Mouse (Mus musculus): ENCODE measurements around the gene Cdc42ep2. TPM values are rescaled to one million over a fixed set of nuclear protein-coding genes. Genes with fewer than 3 reads are reported as not detected.
A peak's percentile ranks its signal among the peaks of the same experiment; 100 is the strongest.

Cdc42ep2 gene
- total RNA-seq, 1 experiment = 0.76 TPM

- Histone ChIP-seq H3K4me1 (ENCODE audit: control insufficient read depth in 2 of 2, insufficient read depth in 2 of 2, low read length in 2 of 2, poor library complexity in 1 of 2) (peaks cover 5% of the 10 kb centered on the region in 2 experiments; a peak in 2 of 4 replicates), H3K9me3 (ENCODE audit: control insufficient read depth, insufficient read depth, low read depth, low read length) (no peaks in the 10 kb centered on the region), H3K27ac (ENCODE audit: insufficient read depth, low read depth, low read length, poor library complexity, severe bottlenecking) (no peak overlapping the region), H3K36me3 (ENCODE audit: control insufficient read depth, insufficient read depth, low read length, poor library complexity, severe bottlenecking) (peaks cover 8% of the 10 kb centered on the region; the same call in 1 of the 2 replicates), H3K4me3 (ENCODE audit: insufficient read depth in 1 of 2, low read depth in 1 of 2, low read length in 2 of 2, poor library complexity in 1 of 2, severe bottlenecking in 1 of 2) (peak overlapping the region; percentile 77 to 81; a peak in 3 of 4 replicates), H3K9ac (ENCODE audit: insufficient read depth, low read depth, low read length, poor library complexity, severe bottlenecking) (peak overlapping the region; percentile 78; the same call in 1 of the 2 replicates)
- TF ChIP-seq CHD2 (IDR thresholded peaks at IDR 0.05; ENCODE audit: low read depth, low read length) (no peak), ZNF384 (IDR thresholded peaks at IDR 0.05; ENCODE audit: low read depth, low read length) (no peak), MAFK (IDR thresholded peaks at IDR 0.05; ENCODE audit: insufficient read depth, low read depth, low read length) (no peak), ZC3H11A (IDR thresholded peaks at IDR 0.05; ENCODE audit: borderline replicate concordance, low read depth, low read length) (no peak), HCFC1 (IDR thresholded peaks at IDR 0.05; ENCODE audit: borderline replicate concordance, insufficient read depth, low read length) (no peak)
- in situ Hi-C loops (cut with MboI; ENCODE audit: low sequenced_read_pairs in 2 of 2, unreplicated experiment in 2 of 2) = loop anchor here (5.0 to 10.0 kb wide), 2 partner anchors 160 to 162 kb away; partner anchors contain the start of gene Snx15 (in 2 of the 2)
- no peak for DNase-seq (ENCODE audit: low read depth, low spot score)
Measured at GRCm38 (mm10) chr19:5964804-5965203, 40.2 kb upstream of the Cdc42ep2 start.

- Histone ChIP-seq H3K4me1 (ENCODE audit: control insufficient read depth in 2 of 2, insufficient read depth in 2 of 2, low read length in 2 of 2, poor library complexity in 1 of 2) (peaks cover 5% of the 10 kb centered on the region in 2 experiments; a peak in 2 of 4 replicates), H3K27ac (ENCODE audit: insufficient read depth, low read depth, low read length, poor library complexity, severe bottlenecking) (peak within 1 kb of the TSS; percentile 38), H3K36me3 (ENCODE audit: control insufficient read depth, insufficient read depth, low read length, poor library complexity, severe bottlenecking) (peaks cover 11% of the 10 kb centered on the region), H3K9me3 (ENCODE audit: control insufficient read depth, insufficient read depth, low read depth, low read length) (no peaks in the 10 kb centered on the region), H3K9ac (ENCODE audit: insufficient read depth, low read depth, low read length, poor library complexity, severe bottlenecking) (peak within 1 kb of the TSS; percentile 91), H3K4me3 (ENCODE audit: insufficient read depth in 1 of 2, low read depth in 1 of 2, low read length in 2 of 2, poor library complexity in 1 of 2, severe bottlenecking in 1 of 2) (peak within 1 kb of the TSS; percentile 77 to 81)
- DNase-seq (ENCODE audit: low read depth, low spot score) = peak; percentile 73
- no peak for TF ChIP-seq ZC3H11A (IDR thresholded peaks at IDR 0.05; ENCODE audit: borderline replicate concordance, low read depth, low read length)
- in situ Hi-C loops (cut with MboI; ENCODE audit: low sequenced_read_pairs in 2 of 2, unreplicated experiment in 2 of 2) = loop anchor here (5.0 to 10.0 kb wide), 2 partner anchors 161 to 163 kb away; partner anchors contain the start of gene Snx15 (in 2 of the 2)
Measured at GRCm38 (mm10) chr19:5963883-5964562, 39.4 kb upstream of the Cdc42ep2 start, which contains the start of gene Pola2. Pola2 (minus strand) TSS chr19:5964202.

- in situ Hi-C loops (cut with MboI; ENCODE audit: low sequenced_read_pairs in 2 of 2, unreplicated experiment in 2 of 2) = loop anchor here (5.0 to 10.0 kb wide), 2 partner anchors 162 to 165 kb away; partner anchors contain the start of gene Snx15 (in 2 of the 2)
- DNase-seq (ENCODE audit: low read depth, low spot score) = no peak
- Histone ChIP-seq H3K4me3 (ENCODE audit: insufficient read depth in 1 of 2, low read depth in 1 of 2, low read length in 2 of 2, poor library complexity in 1 of 2, severe bottlenecking in 1 of 2) (peak overlapping the region; percentile 77 to 81; a peak in 3 of 4 replicates), H3K36me3 (ENCODE audit: control insufficient read depth, insufficient read depth, low read length, poor library complexity, severe bottlenecking) (peaks cover 16% of the 10 kb centered on the region), H3K9me3 (ENCODE audit: control insufficient read depth, insufficient read depth, low read depth, low read length) (no peaks in the 10 kb centered on the region), H3K27ac (ENCODE audit: insufficient read depth, low read depth, low read length, poor library complexity, severe bottlenecking) (no peak overlapping the region), H3K9ac (ENCODE audit: insufficient read depth, low read depth, low read length, poor library complexity, severe bottlenecking) (peak overlapping the region; percentile 60), H3K4me1 (ENCODE audit: control insufficient read depth in 2 of 2, insufficient read depth in 2 of 2, low read length in 2 of 2, poor library complexity in 1 of 2) (peaks cover 5% of the 10 kb centered on the region in 2 experiments; a peak in 2 of 4 replicates)
- TF ChIP-seq HCFC1 (IDR thresholded peaks at IDR 0.05; ENCODE audit: borderline replicate concordance, insufficient read depth, low read length) = no peak
- no peak for TF ChIP-seq ZNF384 (IDR thresholded peaks at IDR 0.05; ENCODE audit: low read depth, low read length)
- no peak for TF ChIP-seq CHD2 (IDR thresholded peaks at IDR 0.05; ENCODE audit: low read depth, low read length)
- no peak for TF ChIP-seq MAFK (IDR thresholded peaks at IDR 0.05; ENCODE audit: insufficient read depth, low read depth, low read length)
- no peak for TF ChIP-seq ZC3H11A (IDR thresholded peaks at IDR 0.05; ENCODE audit: borderline replicate concordance, low read depth, low read length)
Measured at GRCm38 (mm10) chr19:5962651-5963050, 38.0 kb upstream of the Cdc42ep2 start.

- no peak overlapping the region for H3K27ac ChIP-seq (ENCODE audit: insufficient read depth, low read depth, low read length, poor library complexity, severe bottlenecking)
- no peak for DNase-seq (ENCODE audit: low read depth, low spot score)
- no peak for TF ChIP-seq MAFK (IDR thresholded peaks at IDR 0.05; ENCODE audit: insufficient read depth, low read depth, low read length)
- TF ChIP-seq CHD2 (IDR thresholded peaks at IDR 0.05; ENCODE audit: low read depth, low read length) = no peak
- TF ChIP-seq ZNF384 (IDR thresholded peaks at IDR 0.05; ENCODE audit: low read depth, low read length) = no peak
- no peak for TF ChIP-seq ZC3H11A (IDR thresholded peaks at IDR 0.05; ENCODE audit: borderline replicate concordance, low read depth, low read length)
- TF ChIP-seq HCFC1 (IDR thresholded peaks at IDR 0.05; ENCODE audit: borderline replicate concordance, insufficient read depth, low read length) = no peak
- in situ Hi-C loops (cut with MboI; ENCODE audit: low sequenced_read_pairs in 2 of 2, unreplicated experiment in 2 of 2) = no loop called here
- peaks cover 0 to 12% of the 10 kb centered on the region in 2 experiments; a peak in 2 of 4 replicates for H3K4me1 ChIP-seq (ENCODE audit: control insufficient read depth in 2 of 2, insufficient read depth in 2 of 2, low read length in 2 of 2, poor library complexity in 1 of 2)
- H3K9me3 ChIP-seq (ENCODE audit: control insufficient read depth, insufficient read depth, low read depth, low read length) = no peaks in the 10 kb centered on the region
- H3K36me3 ChIP-seq (ENCODE audit: control insufficient read depth, insufficient read depth, low read length, poor library complexity, severe bottlenecking) = peaks cover 57% of the 10 kb centered on the region
- no peak overlapping the region for H3K9ac ChIP-seq (ENCODE audit: insufficient read depth, low read depth, low read length, poor library complexity, severe bottlenecking)
- no peak overlapping the region for H3K4me3 ChIP-seq (ENCODE audit: insufficient read depth in 1 of 2, low read depth in 1 of 2, low read length in 2 of 2, poor library complexity in 1 of 2, severe bottlenecking in 1 of 2)
Measured at GRCm38 (mm10) chr19:5957371-5957770, 32.8 kb upstream of the Cdc42ep2 start.
